Mouse (Mus musculus): ENCODE results near the gene Efnb3.

GRCm38 (mm10) chr11:69552622-69553340 lies 7.2 kb downstream of the Efnb3 start:
- TF ChIP-seq POLR2A (IDR thresholded peaks at IDR 0.05; ENCODE audit: borderline replicate concordance, low read depth, low read length) = no peak
- TF ChIP-seq CTCF (IDR thresholded peaks at IDR 0.05; ENCODE audit: low read depth, low read length) = no peak

Data from bone marrow macrophage, adult 2 months (primary cell).